Mouse (Mus musculus) heart, postnatal 0 days (tissue): ENCODE data around the gene Glp2r.

Experiments used
- CTCF ChIP-seq: IDR thresholded peaks from 2 replicates; pipeline ENCODE4 v1.5.1; 2016; ENCODE audit warnings: antibody characterized with exemption, control low read depth, low read depth
- EP300 ChIP-seq: IDR thresholded peaks from 2 replicates; pipeline ENCODE4 v1.6.1; 2016; ENCODE audit warnings: antibody characterized with exemption, low read depth

DNA sequence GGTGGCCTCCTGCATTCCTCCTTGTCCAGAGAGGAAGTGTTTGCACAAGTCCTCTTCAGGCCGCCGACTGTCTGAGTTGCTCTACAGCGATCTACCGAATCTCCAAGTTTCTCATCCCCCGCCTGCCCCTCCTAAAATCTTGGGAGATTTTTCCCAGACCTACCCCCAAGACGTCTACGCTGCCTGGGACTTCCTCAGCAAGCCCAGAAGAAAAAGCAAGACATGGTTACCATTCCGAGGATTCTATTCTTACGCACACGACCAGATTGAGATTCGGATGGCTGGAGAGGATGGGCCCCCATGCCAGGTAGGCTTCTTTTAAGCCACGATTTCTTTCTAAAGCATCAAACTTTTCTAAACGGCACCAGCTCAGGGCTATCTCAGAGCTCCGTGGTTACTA, at the start of gene Glp2r:
- TF ChIP-seq CTCF: no peak
- no peak for TF ChIP-seq EP300
